Mouse (Mus musculus) ES-E14 (cell line): ENCODE measurements at regions not wholly inside any gene's neighbourhood (a gene's known extent, or its start where the extent isn't known, plus 50 kb on each side); places are given as distances from the start of the nearest gene placed in this dataset.

Source experiments
- DNase-seq: peaks from one replicate; pipeline ENCODE4 v3.0.0-alpha.2; 2013; ENCODE audit warnings: low read depth, low spot score
- H3K27ac ChIP-seq: 2 replicates; pipeline ENCODE4 v1.5.1; 2012; ENCODE audit warnings: low read depth, mild to moderate bottlenecking, low read length, moderate library complexity, mixed read lengths; ENCODE audit not compliant: poor library complexity, insufficient read depth, severe bottlenecking
- H3K36me3 ChIP-seq: 2 replicates; pipeline ENCODE4 v1.6.1; 2012; ENCODE audit warnings: mild to moderate bottlenecking, low read length, moderate library complexity, mixed read lengths; ENCODE audit not compliant: control insufficient read depth, poor library complexity, insufficient read depth, severe bottlenecking
- H3K4me1 ChIP-seq, 2 experiments: fragments of 150-350 bp in 1 of 2; sonication (generic) in 1 of 2; 2 replicates each; pipeline ENCODE4 v1.6.1; 2012; ENCODE audit warnings: low read length in 2 of 2, mild to moderate bottlenecking in 1 of 2, mixed read lengths in 1 of 2; ENCODE audit not compliant: control insufficient read depth in 2 of 2, insufficient read depth in 2 of 2, poor library complexity in 1 of 2
- H3K4me3 ChIP-seq, 2 experiments: fragments of 150-350 bp in 1 of 2; sonication (generic) in 1 of 2; 2 replicates each; pipeline ENCODE4 v1.5.1; 2012; ENCODE audit warnings: low read length in 2 of 2, low read depth in 1 of 2, mild to moderate bottlenecking in 1 of 2, mixed read lengths in 1 of 2; ENCODE audit not compliant: insufficient read depth in 1 of 2, poor library complexity in 1 of 2, severe bottlenecking in 1 of 2
- H3K9ac ChIP-seq: 2 replicates; pipeline ENCODE4 v1.6.1; 2012; ENCODE audit warnings: low read depth, mild to moderate bottlenecking, low read length, mixed read lengths; ENCODE audit not compliant: poor library complexity, insufficient read depth, severe bottlenecking
- H3K9me3 ChIP-seq: fragments of 150-350 bp; sonication (generic); 2 replicates; pipeline ENCODE4 v1.6.1; 2012; ENCODE audit warnings: low read depth, mild to moderate bottlenecking, low read length; ENCODE audit not compliant: control insufficient read depth, insufficient read depth
- CHD2 ChIP-seq: IDR thresholded peaks from 2 replicates; pipeline ENCODE4 v1.6.1; 2014; ENCODE audit warnings: mild to moderate bottlenecking, low read depth, low read length, inconsistent platforms
- HCFC1 ChIP-seq: IDR thresholded peaks from 2 replicates; pipeline ENCODE4 v1.6.1; 2012; ENCODE audit warnings: low read length, inconsistent platforms, borderline replicate concordance; ENCODE audit not compliant: insufficient read depth
- MAFK ChIP-seq: IDR thresholded peaks from 2 replicates; pipeline ENCODE4 v1.6.1; 2014; ENCODE audit warnings: mild to moderate bottlenecking, low read depth, low read length, inconsistent platforms; ENCODE audit not compliant: insufficient read depth
- ZC3H11A ChIP-seq: IDR thresholded peaks from 2 replicates; pipeline ENCODE4 v1.6.1; 2012; ENCODE audit warnings: low read depth, mild to moderate bottlenecking, inconsistent platforms, low read length, borderline replicate concordance
- ZNF384 ChIP-seq: IDR thresholded peaks from 2 replicates; pipeline ENCODE4 v1.6.1; 2012; ENCODE audit warnings: low read depth, low read length, inconsistent platforms
- in situ Hi-C, 2 experiments: fragments of 600-800 bp; cut with MboI; formaldehyde crosslinking; loops; one replicate each; pipeline ENCODE4 v1.15.1; 2025; ENCODE audit warnings: low sequenced_read_pairs in 2 of 2, inconsistent platforms in 1 of 2; ENCODE audit not compliant: unreplicated experiment in 2 of 2

DNA sequence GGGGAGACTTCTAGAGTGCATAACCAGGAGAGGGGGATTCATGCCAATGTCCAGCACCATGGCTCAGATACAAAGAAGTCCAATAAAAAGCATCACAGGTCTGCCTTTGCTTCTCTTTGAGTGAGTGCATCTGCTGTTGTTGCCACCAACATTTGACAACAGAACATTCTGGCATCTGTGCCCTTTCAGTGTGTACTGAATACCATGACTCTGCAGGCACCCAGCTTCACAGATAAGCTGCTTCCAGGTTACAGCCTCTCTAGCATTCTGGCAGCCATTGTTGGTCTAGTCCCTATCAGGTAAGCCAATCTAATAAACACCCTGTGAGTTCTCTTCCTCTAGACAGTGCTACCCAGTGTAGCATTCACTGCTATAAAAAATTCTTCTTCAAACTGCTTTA, 160.4 kb upstream of the AI593442 start:
- Histone ChIP-seq H3K27ac (no peak overlapping the region), H3K4me1 (no peaks in the 10 kb centered on the region), H3K9ac (no peak overlapping the region), H3K9me3 (no peaks in the 10 kb centered on the region), H3K36me3 (no peaks in the 10 kb centered on the region), H3K4me3 (no peak overlapping the region)
- TF ChIP-seq HCFC1: no peak
- TF ChIP-seq ZC3H11A: no peak
- TF ChIP-seq MAFK: no peak
- TF ChIP-seq ZNF384: no peak
- no peak for TF ChIP-seq CHD2
- no peak for DNase-seq
- in situ Hi-C loops: no loop called here

DNA sequence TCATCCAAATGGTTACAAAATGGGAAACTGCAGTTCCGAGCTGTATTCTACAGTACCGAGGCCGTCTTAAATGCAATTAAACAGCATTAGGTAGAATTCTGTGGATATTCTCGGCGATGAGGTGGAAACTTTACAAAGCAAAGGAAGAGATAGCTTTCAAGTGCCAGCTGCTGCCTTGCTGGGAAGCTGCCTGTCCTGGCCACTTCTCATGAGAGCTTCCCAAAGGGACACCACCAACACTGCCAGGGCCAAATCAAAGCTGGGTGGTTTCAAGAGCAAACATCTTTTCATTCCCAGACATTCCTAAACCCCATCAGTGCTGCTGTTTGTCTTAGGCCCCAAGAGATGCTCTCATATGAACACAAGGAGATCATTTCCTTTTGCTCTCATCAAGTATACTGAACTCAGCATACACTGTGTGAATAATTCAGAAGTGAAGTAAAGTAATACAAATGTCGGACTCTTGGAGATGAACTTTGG, 156.6 kb upstream of the AI593442 start:
- no peak overlapping the region for H3K27ac ChIP-seq
- TF ChIP-seq ZC3H11A (no peak), ZNF384 (no peak), HCFC1 (no peak), CHD2 (no peak), MAFK (no peak)
- no peak overlapping the region for H3K9ac ChIP-seq
- in situ Hi-C loops: no loop called here
- H3K4me3 ChIP-seq: no peak overlapping the region
- H3K4me1 ChIP-seq: no peaks in the 10 kb centered on the region
- no peak for DNase-seq
- H3K9me3 ChIP-seq: no peaks in the 10 kb centered on the region
- no peaks in the 10 kb centered on the region for H3K36me3 ChIP-seq

DNA sequence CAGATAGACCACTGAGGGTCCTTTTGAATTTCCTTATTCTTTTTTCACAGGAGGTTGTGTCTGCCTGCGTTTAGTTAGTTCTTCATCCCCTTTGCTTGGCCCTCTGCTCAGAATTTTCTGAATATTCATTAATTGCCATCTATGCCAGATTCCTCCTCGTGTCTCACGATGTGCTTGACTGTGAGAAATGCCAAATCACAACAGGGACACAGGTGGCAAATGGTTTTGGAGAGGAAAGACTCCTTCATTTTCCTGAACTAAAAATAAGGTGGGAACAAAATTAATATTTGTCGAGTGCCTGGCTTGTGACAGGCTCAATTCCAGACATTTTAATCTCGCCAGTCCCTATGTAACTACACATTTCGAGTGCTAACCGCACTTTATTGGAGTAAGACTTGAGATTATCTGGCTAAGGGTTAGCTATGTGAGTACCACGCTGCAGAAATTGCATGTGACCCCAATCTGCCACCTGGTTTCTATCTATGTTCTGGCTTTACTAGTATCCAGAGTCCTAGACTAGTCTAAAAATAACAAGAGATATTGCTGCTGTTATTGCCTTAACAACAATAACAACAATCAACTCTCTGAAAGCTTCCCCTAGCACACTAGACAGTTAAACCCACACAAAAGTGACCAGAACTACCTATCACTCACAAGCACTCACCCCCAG, 156.0 kb upstream of the AI593442 start:
- in situ Hi-C loops: no loop called here
- no peaks in the 10 kb centered on the region for H3K36me3 ChIP-seq
- no peaks in the 10 kb centered on the region for H3K9me3 ChIP-seq
- H3K27ac ChIP-seq: no peak overlapping the region
- no peak overlapping the region for H3K4me3 ChIP-seq
- DNase-seq: no peak
- no peaks in the 10 kb centered on the region for H3K4me1 ChIP-seq
- no peak overlapping the region for H3K9ac ChIP-seq
- TF ChIP-seq HCFC1 (no peak), ZNF384 (no peak), MAFK (no peak), ZC3H11A (no peak)

DNA sequence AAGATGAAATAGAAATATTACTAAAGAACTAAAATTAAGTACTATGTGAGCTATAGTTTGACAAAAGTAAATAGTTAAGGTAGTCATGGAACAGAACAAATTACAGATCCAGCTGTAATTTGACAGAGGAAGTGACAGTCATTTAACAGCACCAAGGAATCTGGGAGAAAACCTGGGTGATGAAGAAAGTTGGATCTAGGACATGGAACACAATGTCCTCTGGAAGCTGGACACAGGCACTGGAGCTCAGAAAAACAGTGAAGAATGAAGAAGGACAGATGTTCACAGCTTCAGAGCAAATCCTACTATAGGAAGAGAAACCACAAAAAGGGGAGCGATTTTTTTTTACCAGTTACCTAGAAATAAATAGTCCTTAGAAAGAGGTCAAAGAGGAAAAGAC, 147.2 kb upstream of the AI593442 start:
- TF ChIP-seq CHD2 (no peak), MAFK (no peak), ZC3H11A (no peak), ZNF384 (no peak), HCFC1 (no peak)
- no peak for DNase-seq
- H3K4me1 ChIP-seq: no peaks in the 10 kb centered on the region
- H3K9me3 ChIP-seq: no peaks in the 10 kb centered on the region
- in situ Hi-C loops: no loop called here
- H3K4me3 ChIP-seq: no peak overlapping the region
- no peak overlapping the region for H3K27ac ChIP-seq
- H3K9ac ChIP-seq: no peak overlapping the region
- H3K36me3 ChIP-seq: no peaks in the 10 kb centered on the region

DNA sequence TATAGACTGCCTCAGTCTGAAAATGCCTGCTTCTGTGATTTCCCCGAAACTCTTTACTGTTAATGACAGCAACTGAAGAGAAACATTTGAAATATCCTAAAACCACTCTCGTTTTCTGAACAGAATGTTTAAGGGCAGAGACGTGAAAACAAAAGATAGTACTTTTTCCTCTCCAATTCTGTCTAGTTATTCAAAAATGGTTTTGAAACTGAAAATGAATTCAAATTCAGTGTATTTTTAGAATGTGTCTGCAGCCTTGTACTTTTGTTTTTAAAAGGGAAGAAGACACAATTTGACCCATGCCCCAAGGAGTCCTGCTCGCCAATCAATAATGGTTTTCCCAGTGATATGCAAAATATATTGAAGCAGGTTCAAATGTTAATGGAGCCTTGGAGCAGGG, 136.7 kb upstream of the AI593442 start:
- DNase-seq: no peak
- in situ Hi-C loops: no loop called here
- TF ChIP-seq ZNF384: no peak
- no peak for TF ChIP-seq HCFC1
- no peak for TF ChIP-seq ZC3H11A
- no peak for TF ChIP-seq MAFK
- no peak for TF ChIP-seq CHD2

More for the DNA sequence above, 136.7 kb upstream of the AI593442 start:
- Histone ChIP-seq H3K9me3 (no peaks in the 10 kb centered on the region), H3K9ac (no peak overlapping the region), H3K27ac (no peak overlapping the region), H3K36me3 (no peaks in the 10 kb centered on the region), H3K4me3 (no peak overlapping the region), H3K4me1 (no peaks in the 10 kb centered on the region)
